Mouse (Mus musculus) brain, embryonic 14.5 days (tissue): ENCODE data around the gene Eif4e2. TPM values are rescaled to one million over a fixed set of nuclear protein-coding genes. Genes with fewer than 3 reads are reported as not detected.

ENCODE experiments used
- DNase-seq: peaks from one replicate; pipeline ENCODE4 v3.0.0-alpha.2; 2011; ENCODE audit warnings: low read depth
- CTCF ChIP-seq: fragments of 200-500 bp; IDR thresholded peaks from 2 replicates; pipeline ENCODE4 v1.5.1; 2012; ENCODE audit warnings: inconsistent platforms, mild to moderate bottlenecking, moderate library complexity, borderline replicate concordance; ENCODE audit not compliant: insufficient read depth, insufficient read length; ENCODE audit errors: extremely low read depth
- POLR2A ChIP-seq: fragments of 200-500 bp; IDR thresholded peaks from 2 replicates; pipeline ENCODE4 v1.6.1; 2012; ENCODE audit warnings: mild to moderate bottlenecking, inconsistent platforms, borderline replicate concordance; ENCODE audit not compliant: poor library complexity, insufficient read depth, insufficient read length, severe bottlenecking; ENCODE audit errors: extremely low read depth
- polyA plus RNA-seq: library from polyadenylated mRNA; depleted of rRNA; stranded (reverse); fragments of >200 nt; gene quantifications from 2 replicates; pipeline ENCODE4 v1.2.3, GENCODE M21; 2012

Gene Eif4e2
- polyA plus RNA-seq, 1 experiment, result 79.7 TPM

DNA sequence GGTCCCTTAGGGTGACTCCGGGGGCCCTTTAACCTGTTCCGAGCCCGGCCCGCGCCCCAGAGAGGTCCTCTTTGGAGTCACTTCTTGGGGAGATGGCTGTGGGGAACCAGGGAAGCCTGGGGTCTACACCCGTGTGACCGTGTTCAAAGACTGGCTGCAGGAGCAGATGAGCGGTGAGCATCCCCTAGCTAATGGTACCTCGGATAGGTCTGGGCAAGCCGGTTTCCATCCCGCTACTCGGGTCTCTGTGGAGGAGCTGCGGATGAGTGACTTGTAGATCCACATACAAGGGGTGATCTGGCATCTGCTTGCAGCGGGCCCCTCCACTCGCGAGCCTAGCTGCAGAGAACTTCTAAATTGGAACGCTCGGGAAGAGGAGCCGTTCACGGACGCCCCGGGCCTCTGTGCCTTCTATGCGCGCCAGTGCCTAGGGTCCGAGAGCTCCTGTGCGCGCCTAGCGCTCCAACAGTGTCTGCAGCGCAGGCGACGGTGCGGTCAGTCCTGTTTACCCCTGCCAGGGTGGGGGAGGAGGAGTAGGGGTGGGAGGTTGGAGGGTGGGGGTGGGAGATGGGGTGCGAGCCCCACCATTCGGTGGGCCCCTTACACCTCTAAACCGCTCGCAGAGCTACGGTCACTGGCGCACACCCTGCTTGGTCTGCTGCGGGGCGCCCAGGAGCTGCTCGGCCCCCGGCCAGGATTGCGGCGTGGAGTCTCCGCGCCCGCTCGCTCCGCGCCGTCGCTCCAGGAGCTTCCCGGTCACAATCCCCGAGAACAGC lies 27.3 kb upstream of the Eif4e2 start:
- peak; percentile 35 for DNase-seq
- TF ChIP-seq CTCF (no peak), POLR2A (no peak)

DNA sequence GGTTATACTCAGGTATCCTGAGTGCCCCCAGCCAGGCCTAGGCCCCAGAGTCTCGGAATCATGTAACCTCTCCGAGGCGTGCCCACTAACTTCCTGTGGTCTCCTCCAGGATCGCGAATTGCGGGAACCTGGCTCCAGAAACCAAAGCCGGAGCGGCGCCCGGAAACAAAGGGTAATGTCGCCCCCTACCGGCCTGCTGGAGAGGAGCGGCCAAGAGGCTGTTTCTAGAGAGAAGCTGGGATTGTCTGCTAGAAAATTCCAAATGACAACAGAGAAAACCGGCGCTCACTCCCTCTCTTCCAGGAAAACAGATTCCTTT lies 26.7 kb upstream of the Eif4e2 start:
- DNase-seq, result peak; percentile 87
- TF ChIP-seq POLR2A (no peak), CTCF (peak; percentile 95)

DNA sequence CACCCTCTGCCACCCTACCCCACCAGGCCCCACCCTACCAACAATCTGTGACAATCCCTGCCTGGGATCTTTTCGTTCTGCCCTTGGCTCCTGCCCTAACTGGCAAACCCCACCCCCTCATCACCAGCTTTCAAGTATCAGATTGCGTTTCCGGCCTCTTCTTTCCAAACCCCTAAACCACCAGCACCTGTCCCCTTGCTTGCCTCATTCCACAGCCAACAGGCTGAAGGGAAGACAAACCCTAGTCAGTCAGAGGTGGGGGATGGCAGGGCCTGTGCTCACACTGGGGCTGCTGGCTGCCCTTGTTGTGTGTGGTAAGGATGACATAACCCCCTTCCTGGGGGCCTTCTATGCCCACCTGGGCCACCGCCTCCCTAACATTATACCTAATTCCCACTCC lies 23.3 kb upstream of the Eif4e2 start, which contains the start of gene Chrnd:
Gene Chrnd (plus strand): TSS at position 179 of the 400 bp plus-strand sequence.
- TF ChIP-seq POLR2A (no peak), CTCF (no peak)
- no peak for DNase-seq

DNA sequence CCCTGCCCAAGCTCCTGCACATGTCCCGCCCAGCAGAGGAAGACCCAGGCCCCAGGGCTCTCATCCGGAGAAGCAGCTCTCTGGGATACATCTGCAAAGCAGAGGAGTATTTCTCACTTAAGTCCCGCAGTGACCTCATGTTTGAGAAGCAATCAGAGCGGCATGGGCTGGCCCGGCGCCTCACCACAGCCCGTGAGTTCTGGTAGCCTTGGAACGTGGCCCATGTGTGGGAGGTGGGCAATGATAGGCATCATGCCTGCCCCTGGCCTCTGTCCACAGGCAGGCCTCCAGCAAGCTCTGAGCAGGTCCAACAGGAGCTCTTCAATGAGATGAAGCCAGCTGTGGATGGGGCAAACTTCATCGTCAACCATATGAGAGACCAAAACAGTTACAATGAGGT lies 16.4 kb upstream of the Eif4e2 start:
- TF ChIP-seq POLR2A (no peak), CTCF (no peak)
- DNase-seq, result no peak

DNA sequence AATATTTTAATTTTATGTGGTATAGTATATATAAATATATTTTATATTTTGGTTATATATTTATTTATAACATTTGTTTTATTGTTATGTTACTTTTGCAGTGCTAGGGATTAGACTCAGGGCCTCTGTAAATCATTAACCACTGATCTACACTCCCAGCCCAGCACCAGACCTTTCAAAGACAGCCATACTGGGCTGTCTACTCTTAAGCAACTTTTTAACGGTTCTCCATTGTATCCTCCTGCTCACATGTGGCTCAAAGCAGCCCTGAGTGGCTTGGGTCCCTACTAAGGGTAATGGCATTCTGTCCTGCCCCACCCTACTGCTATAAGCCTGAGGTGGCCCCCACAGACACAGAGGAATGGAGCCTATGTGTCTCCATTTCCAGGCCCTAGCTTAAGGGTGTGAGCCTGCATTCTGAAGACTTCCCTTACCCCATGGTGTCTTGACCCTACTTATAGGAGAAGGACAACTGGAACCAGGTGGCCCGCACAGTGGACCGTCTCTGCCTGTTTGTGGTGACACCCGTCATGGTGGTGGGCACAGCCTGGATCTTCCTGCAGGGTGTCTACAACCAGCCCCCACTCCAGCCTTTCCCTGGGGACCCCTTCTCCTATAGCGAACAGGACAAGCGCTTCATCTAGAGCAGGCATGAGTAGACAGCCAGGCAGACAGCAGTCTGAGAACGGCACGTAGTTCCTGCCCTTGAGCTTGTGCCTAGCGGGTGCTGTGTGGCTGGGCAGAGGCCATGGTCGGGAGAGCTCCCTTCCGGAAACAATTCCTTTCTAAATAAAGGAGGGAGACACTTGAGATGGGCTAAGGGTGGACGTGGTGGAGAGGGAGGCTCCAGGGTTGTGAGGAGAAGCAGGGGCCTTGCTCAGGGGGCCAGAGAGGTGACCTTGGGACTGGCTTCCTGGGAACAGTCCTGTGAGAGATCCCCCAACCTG lies 15.3 kb upstream of the Eif4e2 start:
- DNase-seq, result no peak
- TF ChIP-seq CTCF (no peak), POLR2A (no peak)

DNA sequence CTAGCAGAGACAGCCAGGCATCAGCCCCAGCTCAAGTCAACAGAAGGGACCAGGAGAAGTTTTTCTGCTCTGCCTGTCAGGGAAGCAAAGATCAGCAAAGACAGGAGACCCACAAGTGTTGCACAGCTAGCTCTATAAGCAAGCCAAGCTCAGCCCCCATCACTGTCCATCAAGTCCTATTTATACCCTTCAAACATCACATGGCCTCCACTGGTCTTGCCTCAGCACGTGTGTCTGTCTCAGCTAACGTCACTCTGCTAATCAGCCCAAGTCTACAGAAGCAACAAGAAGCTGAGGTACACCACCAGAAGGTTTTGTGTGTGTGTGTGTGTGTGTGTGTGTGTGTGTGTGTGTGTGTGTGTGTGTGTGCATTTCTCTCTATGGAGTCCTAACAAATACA lies 12.9 kb upstream of the Eif4e2 start:
- no peak for DNase-seq
- TF ChIP-seq POLR2A (no peak), CTCF (no peak)

DNA sequence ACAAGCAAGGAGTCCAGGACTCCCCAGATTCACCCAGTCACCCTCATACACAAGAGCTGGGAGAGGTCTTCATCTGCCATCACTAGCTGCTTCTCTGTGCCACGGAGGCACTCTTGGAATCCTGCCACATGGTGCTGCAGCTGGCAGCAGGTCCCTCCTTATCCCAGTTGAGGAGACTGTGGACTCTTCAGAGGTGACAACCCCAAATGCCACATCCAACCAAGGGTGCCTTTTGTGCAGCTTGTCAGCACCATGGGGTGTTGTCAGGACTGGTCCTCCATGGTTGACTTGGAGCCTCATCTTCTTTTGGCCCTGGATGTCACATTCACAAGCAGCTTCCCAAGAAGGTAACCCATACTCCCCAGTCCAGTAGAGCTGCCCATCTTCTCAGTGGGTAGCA lies 11.9 kb upstream of the Eif4e2 start:
- no peak for TF ChIP-seq CTCF
- TF ChIP-seq POLR2A, result no peak
- DNase-seq, result no peak

DNA sequence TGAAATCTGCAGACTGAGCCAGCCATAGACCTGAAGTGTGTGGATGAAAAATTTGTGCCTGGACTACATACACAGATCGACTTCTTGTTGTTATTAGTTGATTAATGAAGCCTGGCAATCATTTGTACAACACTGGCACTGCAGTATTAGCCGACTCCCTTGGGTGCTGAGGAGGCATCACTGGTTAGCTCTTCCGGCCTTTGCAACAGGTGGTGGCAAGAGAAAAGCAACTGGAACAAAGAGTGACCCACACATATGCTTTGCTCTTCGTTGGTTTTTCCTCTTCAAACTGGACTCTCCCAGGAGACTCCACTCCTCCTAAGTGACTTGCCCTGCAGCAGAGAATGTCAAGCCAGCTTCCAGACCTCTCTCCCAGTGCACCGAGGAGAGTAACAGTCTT lies 9.9 kb upstream of the Eif4e2 start:
- TF ChIP-seq CTCF, result no peak
- TF ChIP-seq POLR2A, result no peak
- DNase-seq, result no peak

DNA sequence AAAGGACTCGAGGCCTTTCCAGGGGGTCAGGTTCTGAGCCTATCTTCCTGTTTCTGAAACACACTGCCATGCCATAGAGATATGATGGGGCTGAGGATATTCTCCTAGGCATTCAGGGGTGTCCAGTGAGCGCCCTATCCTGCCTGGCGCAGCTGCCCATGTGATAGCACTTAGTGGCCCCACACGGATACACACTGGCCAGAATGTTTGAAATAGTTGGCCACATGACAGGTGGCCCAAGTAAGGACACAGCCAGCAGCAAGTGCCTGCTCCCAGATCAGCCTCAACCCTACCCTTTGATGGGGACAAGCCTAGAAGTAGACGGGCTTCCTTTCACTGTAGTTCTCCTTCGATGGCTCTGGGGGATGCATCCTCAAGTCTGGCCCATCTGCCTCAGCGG lies 9.2 kb upstream of the Eif4e2 start, which contains the start of gene Chrng:
Gene Chrng (plus strand): TSS at position 193 of the 400 bp plus-strand sequence.
- TF ChIP-seq POLR2A, result no peak
- no peak for TF ChIP-seq CTCF
- no peak for DNase-seq

DNA sequence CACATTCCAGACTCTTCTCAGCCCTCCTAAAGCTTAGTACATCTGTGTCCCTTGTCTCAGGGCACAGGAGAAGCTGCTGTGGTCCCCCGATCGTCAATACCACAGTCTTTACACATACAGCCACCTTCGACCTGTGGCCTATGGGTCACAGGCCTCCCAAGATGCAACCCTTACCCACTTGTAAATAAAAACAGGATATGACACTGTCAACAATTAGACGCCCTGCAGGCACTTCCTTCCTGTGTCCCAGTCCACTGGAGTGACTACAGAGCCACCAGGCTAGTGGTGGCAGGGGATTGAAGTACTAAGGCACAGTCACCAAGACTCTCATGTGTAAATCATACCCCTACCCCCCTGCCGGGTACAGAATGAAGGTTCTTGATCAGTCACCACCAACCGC lies 8.7 kb upstream of the Eif4e2 start:
- no peak for DNase-seq

DNA sequence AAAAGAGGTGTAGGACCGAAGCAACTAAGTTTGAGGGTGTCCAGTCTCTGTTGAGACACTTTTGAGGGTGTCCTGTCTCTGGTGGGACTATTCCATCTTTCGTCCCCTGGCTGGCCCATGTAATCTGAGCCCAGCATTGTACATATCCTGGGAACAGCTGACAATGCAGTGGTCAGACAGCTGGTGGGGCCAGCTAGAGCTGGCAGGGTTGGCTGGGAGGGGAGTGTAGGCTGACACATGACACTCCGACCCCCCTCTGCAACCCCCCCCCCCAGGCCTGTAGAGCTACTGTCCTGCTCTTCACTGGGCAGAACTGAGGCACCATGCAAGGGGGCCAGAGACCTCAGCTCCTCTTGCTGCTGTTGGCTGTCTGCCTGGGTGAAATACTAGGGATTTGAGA lies 8.2 kb upstream of the Eif4e2 start:
- DNase-seq, result no peak
- TF ChIP-seq POLR2A (no peak), CTCF (no peak)

More for the DNA sequence above, 8.7 kb upstream of the Eif4e2 start:
- no peak for TF ChIP-seq CTCF
- TF ChIP-seq POLR2A, result no peak
